Mouse (Mus musculus) intestine, postnatal 0 days (tissue): ENCODE data around the gene Tnfsf4. TPM values are rescaled to one million over a fixed set of nuclear protein-coding genes. Genes with fewer than 3 reads are reported as not detected.

Experiments used
- ATAC-seq: fragments of 200-750 bp; cut with Nextera tagmentation; 2 replicates; pipeline ENCODE4 v1.8.0; 2017; ENCODE audit warnings: mild to moderate bottlenecking, moderate TSS enrichment, moderate library complexity
- H3K27ac ChIP-seq: fragments of 300-500 bp; sonication (generic); 2 replicates; pipeline ENCODE4 v1.5.1; 2014; ENCODE audit warnings: mild to moderate bottlenecking, low read depth, low read length, moderate library complexity
- H3K27me3 ChIP-seq: fragments of 300-500 bp; sonication (generic); replicated peaks from 2 replicates; pipeline ENCODE4 v1.6.1; 2014; ENCODE audit warnings: low read length, mixed read lengths; ENCODE audit not compliant: control insufficient read depth, insufficient read depth
- H3K36me3 ChIP-seq: fragments of 300-500 bp; sonication (generic); 2 replicates; pipeline ENCODE4 v1.6.1; 2014; ENCODE audit warnings: mild to moderate bottlenecking, moderate library complexity; ENCODE audit not compliant: control insufficient read depth, insufficient read depth
- H3K4me1 ChIP-seq: fragments of 300-500 bp; sonication (generic); replicated peaks from 2 replicates; pipeline ENCODE4 v1.6.1; 2014; ENCODE audit warnings: antibody characterized with exemption, low read length, mixed read lengths; ENCODE audit not compliant: control insufficient read depth, insufficient read depth
- H3K4me2 ChIP-seq: fragments of 300-500 bp; sonication (generic); replicated peaks from 2 replicates; pipeline ENCODE4 v1.6.1; 2014; ENCODE audit warnings: low read depth, mild to moderate bottlenecking, moderate library complexity
- H3K4me3 ChIP-seq: fragments of 300-500 bp; sonication (generic); 2 replicates; pipeline ENCODE4 v1.5.1; 2014; ENCODE audit warnings: low read depth, low read length
- H3K9ac ChIP-seq: fragments of 300-500 bp; sonication (generic); 2 replicates; pipeline ENCODE4 v1.6.1; 2014; ENCODE audit warnings: mild to moderate bottlenecking, low read depth, low read length
- H3K9me3 ChIP-seq: fragments of 300-500 bp; sonication (generic); 2 replicates; pipeline ENCODE4 v1.6.1; 2016; ENCODE audit warnings: mixed run types; ENCODE audit not compliant: control insufficient read depth
- CTCF ChIP-seq: sonication (generic); IDR thresholded peaks from 2 replicates; pipeline ENCODE4 v1.5.1; 2016; ENCODE audit warnings: low read depth, mild to moderate bottlenecking, control low read depth, antibody characterized with exemption, moderate library complexity
- WGBS: fragments of 180-500 bp; shearing (Covaris S2); extraction: QIAGEN DNeasy Blood & Tissue Kit; methylation state at CpG from one replicate; pipeline ENCODE4 v1.1.7; 2014; 5-methylcytosine and 5-hydroxymethylcytosine counted together
- polyA plus RNA-seq: library from polyadenylated mRNA; unstranded; fragments of >200 nt; fragmentation: Nextera tagmentation; extraction: Ambion mirVana; gene quantifications from 2 replicates; pipeline ENCODE4 v1.2.1, GENCODE M21; 2015

Tnfsf4 gene
- polyA plus RNA-seq, 1 experiment from 2014 or later, result not detected

DNA sequence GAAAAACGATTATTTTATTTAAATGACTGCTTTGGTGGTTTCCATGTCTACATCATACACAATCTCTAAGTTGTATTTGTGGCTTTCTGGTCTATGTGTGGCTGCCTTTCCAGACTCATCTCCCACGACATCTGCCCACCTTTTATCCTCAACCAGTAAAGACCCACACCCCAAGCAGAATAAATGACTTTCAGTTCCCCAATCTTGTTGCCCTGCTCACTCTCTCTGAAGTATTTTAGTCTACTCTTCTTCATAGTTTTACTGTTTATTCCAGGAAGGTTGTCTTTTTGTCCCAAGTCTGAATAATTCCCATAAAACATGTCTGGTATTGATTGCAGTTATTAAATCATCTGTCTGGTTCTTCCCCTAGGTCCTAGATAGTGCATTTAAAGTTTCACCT is 40.6 kb downstream of the Tnfsf4 start:
- Histone ChIP-seq H3K27ac (no peak overlapping the region), H3K4me2 (no peak overlapping the region), H3K27me3 (no peaks in the 10 kb centered on the region), H3K9ac (no peak overlapping the region), H3K9me3 (no peaks in the 10 kb centered on the region), H3K4me3 (no peak overlapping the region), H3K36me3 (no peaks in the 10 kb centered on the region), H3K4me1 (no peaks in the 10 kb centered on the region)
- TF ChIP-seq CTCF, result no peak
- whole genome bisulfite sequencing, result 65% methylated on average over 2 of the region's 2 CpGs
- no peak for ATAC-seq

DNA sequence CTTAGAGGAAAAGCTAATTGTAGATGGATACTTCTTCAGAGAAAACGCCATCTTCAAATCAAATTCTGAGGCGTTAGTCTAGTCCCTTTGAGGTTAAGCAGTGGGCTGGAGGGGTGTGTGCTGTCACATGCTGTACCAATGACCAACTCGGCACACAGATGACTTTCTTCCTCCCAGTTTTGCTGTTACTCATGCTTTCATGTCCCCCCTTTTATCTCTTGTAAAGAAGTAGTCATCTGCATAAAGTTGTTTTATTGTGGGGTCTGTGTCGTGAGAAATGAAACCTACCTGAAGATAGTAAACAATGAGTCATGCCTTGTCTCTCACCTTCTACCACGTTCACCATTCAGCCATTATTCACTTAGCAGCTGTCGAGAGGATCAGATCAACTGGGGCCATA is 41.3 kb downstream of the Tnfsf4 start:
- TF ChIP-seq CTCF, result no peak
- Histone ChIP-seq H3K27ac (no peak overlapping the region), H3K36me3 (no peaks in the 10 kb centered on the region), H3K4me3 (no peak overlapping the region), H3K9me3 (no peaks in the 10 kb centered on the region), H3K4me2 (no peak overlapping the region), H3K9ac (no peak overlapping the region), H3K4me1 (no peaks in the 10 kb centered on the region), H3K27me3 (no peaks in the 10 kb centered on the region)
- ATAC-seq, result no peak
- WGBS, result 63% methylated on average over 6 of the region's 6 CpGs

DNA sequence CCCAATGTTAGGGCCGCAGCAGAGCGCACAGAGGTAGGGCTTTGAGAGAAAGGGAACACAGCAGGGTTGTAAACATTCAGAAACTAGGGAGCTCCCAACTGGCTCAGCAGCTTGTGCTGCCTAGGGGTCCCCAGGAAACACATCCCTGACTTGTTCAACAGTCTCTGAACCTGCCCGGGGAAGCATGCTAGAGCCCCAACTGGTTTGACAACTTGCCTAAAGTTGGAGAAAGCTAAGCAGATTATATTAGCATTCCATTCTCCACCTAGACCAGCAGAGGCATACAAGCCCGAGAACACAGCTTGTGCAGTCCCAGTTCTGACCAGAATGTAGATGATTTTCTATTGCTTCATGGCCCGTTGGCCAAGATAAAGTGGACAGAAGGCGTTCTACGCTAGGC is 49.6 kb downstream of the Tnfsf4 start:
- no peaks in the 10 kb centered on the region for H3K27me3 ChIP-seq
- H3K36me3 ChIP-seq, result no peaks in the 10 kb centered on the region
- H3K4me3 ChIP-seq, result no peak overlapping the region
- no peak for TF ChIP-seq CTCF
- no peaks in the 10 kb centered on the region for H3K4me1 ChIP-seq
- no peak overlapping the region for H3K27ac ChIP-seq
- H3K9me3 ChIP-seq, result no peaks in the 10 kb centered on the region
- no peak overlapping the region for H3K4me2 ChIP-seq
- 32% methylated on average over 7 of the region's 7 CpGs for WGBS
- no peak overlapping the region for H3K9ac ChIP-seq
- ATAC-seq, result no peak

DNA sequence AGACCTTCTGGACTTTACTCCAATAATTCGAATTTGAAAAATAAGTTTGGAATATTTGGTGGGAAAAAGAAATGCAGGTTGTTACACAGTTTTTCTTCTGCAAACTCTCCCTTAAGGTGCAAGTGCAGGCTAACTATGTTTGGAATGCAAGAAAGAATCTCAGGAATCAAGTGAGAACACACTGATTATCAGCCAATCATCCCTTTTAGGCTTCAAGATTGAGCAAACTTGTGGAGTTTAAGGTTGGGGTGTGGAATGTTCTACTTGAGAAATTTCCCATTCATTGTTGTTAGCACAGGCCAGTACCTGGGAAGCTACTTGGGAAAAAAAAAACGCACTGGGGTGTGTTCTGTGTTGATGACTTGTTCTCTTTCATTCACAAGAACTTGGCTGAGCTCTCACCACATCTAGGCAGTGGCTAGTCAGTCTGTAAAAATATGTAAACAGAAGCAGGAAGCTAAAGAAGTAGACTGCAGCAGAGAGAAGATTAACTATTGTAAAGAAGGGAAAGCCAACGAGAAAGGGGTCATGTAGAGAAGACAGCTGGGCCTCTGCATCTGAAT is 56.6 kb downstream of the Tnfsf4 start:
- no peak overlapping the region for H3K4me2 ChIP-seq
- no peak for ATAC-seq
- H3K27me3 ChIP-seq, result no peaks in the 10 kb centered on the region
- no peak overlapping the region for H3K4me3 ChIP-seq
- no peaks in the 10 kb centered on the region for H3K9me3 ChIP-seq
- H3K27ac ChIP-seq, result no peak overlapping the region
- 28% methylated on average over 3 of the region's 3 CpGs for WGBS
- no peak for TF ChIP-seq CTCF
- H3K4me1 ChIP-seq, result no peaks in the 10 kb centered on the region
- no peaks in the 10 kb centered on the region for H3K36me3 ChIP-seq
- no peak overlapping the region for H3K9ac ChIP-seq

DNA sequence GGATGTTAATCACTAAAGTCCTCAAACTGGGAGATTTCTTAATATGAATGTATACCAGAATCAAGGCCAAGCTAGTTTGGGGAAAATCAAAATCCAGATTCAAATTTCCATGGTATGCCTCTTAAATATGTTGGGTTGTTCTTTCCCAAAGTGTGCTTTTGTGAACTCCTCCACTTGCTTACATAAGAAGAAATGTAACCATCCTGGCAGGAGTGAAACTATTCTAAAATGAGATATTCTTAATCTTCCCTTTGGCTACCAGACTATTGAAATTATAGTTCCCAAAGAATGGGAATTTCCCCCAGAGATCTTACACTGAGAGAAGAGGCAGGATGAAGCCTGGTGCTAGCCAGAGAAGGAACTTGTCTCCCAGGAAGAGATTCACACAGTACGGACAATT is 57.0 kb downstream of the Tnfsf4 start:
- H3K9ac ChIP-seq, result no peak overlapping the region
- no peak for ATAC-seq
- H3K4me1 ChIP-seq, result no peaks in the 10 kb centered on the region
- no peak overlapping the region for H3K4me2 ChIP-seq
- no peaks in the 10 kb centered on the region for H3K27me3 ChIP-seq
- 91% methylated on average over 1 of the region's 1 CpGs for WGBS
- no peaks in the 10 kb centered on the region for H3K9me3 ChIP-seq
- no peak overlapping the region for H3K4me3 ChIP-seq
- no peak overlapping the region for H3K27ac ChIP-seq
- H3K36me3 ChIP-seq, result no peaks in the 10 kb centered on the region
- no peak for TF ChIP-seq CTCF

DNA sequence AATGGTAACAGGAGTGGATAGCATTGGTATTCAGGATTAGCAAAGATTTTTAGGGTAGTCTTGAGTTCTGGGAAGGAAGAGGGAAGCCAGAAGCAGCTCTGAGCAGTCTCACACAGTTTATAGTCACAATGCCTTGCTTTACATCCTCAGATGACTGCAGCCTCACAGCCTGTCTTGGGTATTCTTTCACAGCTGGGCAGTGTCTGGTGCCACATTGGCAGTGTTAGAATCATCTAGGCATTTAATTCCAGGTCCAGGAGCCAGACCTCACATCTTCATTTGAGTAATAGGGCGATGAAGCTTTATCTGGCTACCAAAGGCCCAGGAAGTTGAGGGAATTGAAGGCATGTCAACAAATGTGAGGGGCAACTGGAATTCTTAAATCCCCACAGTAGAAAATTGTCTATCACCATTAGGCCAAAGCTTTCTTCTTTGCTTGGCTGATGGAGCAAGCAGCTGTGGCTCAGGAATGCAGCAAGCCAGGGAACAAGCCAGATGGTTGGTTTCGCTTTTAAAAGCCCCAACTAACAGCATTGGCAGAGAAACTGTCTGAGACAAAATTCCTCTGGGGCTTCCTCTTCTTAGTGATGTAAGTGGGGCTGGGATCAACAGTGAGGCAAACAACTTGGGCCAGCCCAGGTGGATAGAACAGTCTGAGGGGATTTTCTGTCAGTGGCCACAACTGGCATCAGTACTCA is 68.3 kb downstream of the Tnfsf4 start:
- 70% methylated on average over 2 of the region's 2 CpGs for WGBS
- H3K9me3 ChIP-seq, result no peaks in the 10 kb centered on the region
- H3K4me1 ChIP-seq, result no peaks in the 10 kb centered on the region
- no peak for TF ChIP-seq CTCF
- H3K4me2 ChIP-seq, result no peak overlapping the region
- no peaks in the 10 kb centered on the region for H3K36me3 ChIP-seq
- H3K4me3 ChIP-seq, result no peak overlapping the region
- no peak overlapping the region for H3K9ac ChIP-seq
- H3K27me3 ChIP-seq, result no peaks in the 10 kb centered on the region
- H3K27ac ChIP-seq, result no peak overlapping the region
- no peak for ATAC-seq

Other genes starting within 250 kb of the Tnfsf4 start
- gene Tex50, start 236.1 kb upstream of the Tnfsf4 start, polyA plus RNA-seq, result not detected in 2 replicates
- gene Prdx6, start 144.2 kb upstream of the Tnfsf4 start, polyA plus RNA-seq, result 373 and 385 TPM in 2 replicates
- gene Tnfsf18, start 99.2 kb downstream of the Tnfsf4 start, polyA plus RNA-seq, result not detected in 2 replicates